Mouse (Mus musculus): ENCODE measurements at regions not wholly inside any gene's neighbourhood (a gene's known extent, or its start where the extent isn't known, plus 50 kb on each side); places are given as distances from the start of the nearest gene placed in this dataset.

DNA sequence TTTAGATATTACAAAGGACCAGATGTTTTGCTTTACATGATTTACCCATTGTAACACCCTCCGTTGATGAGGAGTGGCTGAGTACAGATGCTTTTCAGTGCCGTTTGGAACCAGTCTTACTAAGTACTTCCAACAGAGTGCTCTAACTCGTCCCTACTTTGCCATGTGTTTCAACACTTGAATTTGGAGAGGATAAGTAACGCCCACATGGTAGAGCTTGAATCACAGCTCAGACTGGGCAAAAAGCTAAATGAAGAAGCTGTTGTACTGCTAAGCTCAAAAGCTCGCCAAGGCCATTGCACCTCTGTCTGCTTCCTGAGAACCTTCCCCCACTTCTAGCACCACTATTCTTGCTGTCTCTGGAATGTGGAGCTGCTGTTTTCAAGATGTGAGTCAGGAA is 471.1 kb downstream of the Nfib start:
- no peak for DNase-seq (ENCODE audit: low read depth, low spot score)

DNA sequence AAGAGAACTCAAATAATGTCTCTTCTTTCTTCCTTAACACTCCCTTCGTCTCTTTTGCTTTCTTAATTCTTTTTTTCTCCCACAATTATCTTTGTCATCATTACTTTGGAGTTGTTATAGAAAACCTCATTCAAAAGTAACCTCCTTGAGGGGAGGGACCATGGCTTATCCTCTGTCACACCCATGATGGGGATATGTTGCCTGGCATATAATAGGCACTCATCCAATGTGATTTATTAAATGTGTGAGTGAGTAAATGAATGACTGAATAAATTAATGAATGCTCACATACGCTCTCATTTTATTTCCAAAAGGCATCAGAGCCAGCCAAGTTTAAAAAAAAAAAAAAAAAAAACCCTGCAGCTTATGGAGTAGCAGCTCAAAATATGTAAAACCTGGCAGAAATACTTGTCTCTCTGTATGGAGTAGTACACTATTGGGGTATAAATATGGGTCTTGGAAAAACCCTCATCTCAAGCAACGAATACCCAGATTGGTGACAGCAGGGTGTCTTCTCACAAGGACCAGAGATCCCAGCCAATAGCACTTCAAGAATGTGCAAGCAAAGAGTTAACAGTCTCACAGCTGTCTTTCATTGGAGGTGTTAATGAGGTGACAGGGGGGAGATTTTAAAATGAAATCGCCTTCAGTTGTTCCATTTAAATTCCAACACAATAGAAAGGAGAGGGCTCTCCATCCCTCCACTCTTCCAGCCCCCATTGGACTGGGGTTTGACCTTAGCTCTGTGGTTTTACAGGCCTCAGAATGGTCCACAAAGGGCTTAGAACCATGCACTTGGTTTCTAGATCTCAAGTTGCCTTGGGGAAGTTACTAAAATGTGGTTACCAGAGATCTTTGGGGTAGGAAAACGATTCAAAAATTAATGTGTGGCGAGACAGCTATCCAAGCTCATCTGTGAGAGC is 479.1 kb downstream of the Nfib start:
- DNase-seq (ENCODE audit: low read depth, low spot score), result no peak

DNA sequence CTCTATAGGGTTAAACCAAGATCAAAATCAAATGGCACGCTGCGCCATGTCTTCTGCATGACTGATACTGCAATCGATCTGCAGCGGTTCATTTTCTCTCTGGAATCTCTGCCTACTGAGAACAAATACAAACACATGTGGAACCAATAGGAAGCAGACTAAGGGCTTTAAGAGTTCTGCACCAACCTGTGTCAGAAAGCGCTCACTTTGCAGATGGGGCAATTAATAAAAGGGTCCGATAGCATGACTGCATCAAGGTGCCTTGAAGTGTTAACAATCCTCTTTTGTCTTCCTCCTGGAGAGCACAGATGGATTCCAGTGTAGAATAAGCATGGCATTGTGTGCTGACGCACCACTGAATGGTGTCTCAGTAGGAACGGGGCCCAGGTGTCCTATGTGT is 484.8 kb downstream of the Nfib start:
- no peak for DNase-seq (ENCODE audit: low read depth, low spot score)

DNA sequence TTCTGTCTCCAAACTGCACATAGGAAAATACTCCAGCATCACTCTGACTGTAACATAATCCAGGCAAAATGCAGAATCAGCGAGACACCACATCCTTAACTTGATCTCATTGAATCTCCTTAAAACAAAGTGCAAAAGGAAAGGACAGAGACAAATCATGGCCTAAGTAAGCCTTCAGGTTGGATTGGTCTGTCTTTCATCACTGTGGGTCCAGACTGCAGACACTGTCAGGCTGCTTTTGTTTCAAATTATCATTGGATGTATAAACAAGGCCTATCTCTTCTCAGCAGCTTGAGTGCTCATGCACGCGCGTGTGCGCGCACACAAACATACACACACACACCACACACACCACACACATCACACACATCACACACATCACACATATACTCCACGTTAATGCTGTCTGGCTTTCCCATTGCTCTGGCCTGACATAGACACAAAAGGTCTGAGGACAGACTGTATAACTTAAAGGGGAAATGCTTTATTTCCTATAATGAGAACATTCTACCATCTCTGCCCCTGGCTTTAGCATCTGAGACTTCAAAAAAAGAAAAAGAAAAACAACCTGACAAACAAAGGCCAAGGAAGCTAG is 485.3 kb downstream of the Nfib start:
- DNase-seq (ENCODE audit: low read depth, low spot score), result no peak

DNA sequence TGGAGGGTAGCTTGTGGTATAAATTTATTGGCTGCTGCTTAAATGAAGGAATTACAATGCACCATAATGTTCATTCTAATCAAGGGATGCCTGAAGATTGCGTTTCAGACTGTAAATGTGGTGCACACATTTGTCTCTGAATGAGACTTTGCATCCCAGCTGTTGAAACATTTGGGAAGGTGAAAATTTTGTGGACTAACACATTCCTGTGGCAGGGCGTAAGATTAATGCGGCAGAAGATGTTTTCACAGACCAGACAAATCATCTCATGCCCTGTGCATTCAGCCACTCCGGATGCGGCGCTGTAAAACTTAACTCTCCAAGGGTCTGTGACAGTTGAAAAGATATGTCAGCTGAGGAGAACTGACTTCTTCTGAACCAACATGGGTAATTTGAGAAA is 486.9 kb downstream of the Nfib start:
- no peak for DNase-seq (ENCODE audit: low read depth, low spot score)

DNA sequence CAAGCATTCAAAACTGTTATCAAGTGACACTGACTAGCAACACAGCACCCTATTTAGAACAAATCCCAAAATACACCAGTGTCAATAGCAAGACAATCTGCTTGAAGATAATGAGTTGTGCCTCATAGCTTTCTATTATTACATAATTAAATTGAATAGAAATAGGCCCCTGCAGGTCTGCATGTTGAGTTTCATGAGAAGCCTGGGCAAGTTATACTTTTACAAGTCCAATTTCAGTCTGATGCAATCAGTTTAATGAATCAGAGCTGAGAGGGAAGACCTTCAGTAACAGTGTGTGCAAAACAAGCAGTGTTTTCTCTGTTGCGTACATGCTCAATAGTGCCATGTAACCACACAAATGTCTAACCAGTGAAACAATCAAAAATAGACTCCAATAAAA is 498.5 kb downstream of the Nfib start:
- DNase-seq (ENCODE audit: low read depth, low spot score), result no peak

DNA sequence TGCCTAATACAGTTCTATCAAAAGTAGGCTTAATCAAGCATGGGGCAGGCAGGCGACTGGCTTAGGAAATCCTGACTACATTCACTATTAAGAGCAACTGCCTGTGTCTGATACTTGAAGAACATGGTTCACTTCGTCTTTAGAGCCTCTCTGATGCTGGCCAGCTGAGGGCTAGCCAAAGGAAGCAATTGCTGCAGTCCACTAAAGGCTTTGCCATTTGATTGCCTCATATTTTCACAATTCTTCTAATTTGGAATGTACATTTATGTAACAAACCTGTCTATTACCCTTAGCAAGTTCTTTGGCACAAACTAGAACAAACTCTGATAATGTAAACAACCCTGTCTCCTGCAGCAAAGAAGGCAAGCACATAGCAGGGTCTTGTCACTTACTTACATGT is 505.2 kb downstream of the Nfib start:
- DNase-seq (ENCODE audit: low read depth, low spot score), result no peak

DNA sequence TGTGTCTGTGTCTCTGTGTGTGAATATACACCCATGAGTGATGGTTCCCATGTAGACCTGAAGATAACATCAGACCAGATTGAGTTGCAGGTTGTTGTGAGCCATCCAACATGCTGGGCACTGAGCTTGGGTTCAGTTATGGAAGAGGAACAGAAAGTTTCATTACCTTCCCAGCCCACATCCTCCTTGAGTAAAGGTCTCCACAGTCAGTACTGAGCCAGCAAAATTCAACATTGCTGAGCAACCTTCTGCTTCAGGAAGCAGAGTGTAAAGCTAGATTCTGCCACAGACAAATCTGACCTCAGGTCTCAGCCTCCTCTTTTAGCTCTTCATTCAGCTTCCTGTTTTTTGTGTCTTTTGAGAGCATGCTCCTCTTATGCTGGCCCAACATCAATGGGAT is 506.4 kb downstream of the Nfib start:
- DNase-seq (ENCODE audit: low read depth, low spot score), result peak; percentile 50

DNA sequence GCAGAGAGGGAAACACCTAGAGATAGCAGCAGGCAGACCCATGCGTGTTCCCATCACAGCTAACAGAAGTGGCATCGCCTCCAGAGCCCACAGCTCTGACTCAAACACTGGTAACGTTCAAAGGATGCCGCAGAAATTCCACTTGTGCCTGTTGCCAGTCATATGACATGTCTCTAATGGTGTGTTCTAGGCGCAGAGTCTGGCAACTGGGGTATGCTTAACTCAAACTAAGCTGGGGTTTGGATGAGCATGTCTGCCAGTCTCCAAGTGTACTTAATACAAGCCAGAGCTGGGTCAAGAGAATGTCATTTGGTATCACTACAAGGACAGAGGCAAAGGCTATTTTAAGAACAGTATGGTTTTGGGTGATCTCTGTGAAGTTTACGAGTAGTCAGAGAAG is 507.9 kb downstream of the Nfib start:
- no peak for DNase-seq (ENCODE audit: low read depth, low spot score)

DNA sequence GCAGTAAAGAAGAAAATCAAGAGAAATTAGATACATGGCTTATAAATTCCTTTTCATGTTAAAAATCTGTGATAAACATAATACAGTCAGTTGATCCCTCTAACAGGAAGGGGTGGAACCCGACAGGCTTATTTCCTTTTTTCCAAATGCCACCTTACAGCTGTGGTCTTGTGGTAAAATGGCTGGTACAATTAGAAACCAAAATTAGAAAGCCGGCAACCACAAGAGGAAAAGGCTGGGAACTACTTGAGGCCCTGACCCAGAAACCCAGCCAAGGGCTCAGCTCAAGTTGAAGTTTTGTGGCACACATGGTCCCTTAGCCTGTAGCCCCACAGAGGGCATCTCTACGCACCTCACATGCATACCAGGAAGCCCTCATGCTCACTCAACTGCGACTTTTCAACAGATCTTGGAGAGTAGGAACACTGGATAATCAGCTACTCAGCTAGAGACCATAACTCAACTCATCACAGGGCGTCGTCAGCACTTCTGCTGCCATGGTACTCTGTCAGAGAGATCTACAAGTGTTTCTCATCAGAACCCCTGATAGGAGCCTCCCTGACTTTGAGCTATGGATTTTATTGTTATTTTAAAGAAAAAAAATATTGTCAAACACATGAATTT is 509.4 kb downstream of the Nfib start:
- DNase-seq (ENCODE audit: low read depth, low spot score), result no peak

DNA sequence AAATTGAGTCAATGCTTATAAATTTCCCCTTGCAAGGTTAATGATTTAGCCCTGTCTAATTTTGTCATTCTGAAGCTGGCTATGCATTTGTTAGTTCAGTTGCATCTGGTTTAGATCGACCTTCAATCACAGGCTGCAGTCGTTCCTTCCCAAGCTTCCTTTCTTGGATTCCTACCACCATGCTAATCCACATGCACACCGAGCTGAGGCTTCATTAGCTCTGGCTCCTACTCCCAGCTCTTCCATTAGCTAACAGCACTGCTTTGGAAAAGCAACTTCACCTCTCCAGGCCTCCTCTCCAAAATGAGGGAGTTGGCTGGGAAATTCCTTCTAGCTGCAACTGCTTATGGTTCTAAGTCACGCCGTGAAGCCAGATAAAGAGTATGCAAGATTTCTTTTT is 511.6 kb downstream of the Nfib start:
- DNase-seq (ENCODE audit: low read depth, low spot score), result no peak

DNA sequence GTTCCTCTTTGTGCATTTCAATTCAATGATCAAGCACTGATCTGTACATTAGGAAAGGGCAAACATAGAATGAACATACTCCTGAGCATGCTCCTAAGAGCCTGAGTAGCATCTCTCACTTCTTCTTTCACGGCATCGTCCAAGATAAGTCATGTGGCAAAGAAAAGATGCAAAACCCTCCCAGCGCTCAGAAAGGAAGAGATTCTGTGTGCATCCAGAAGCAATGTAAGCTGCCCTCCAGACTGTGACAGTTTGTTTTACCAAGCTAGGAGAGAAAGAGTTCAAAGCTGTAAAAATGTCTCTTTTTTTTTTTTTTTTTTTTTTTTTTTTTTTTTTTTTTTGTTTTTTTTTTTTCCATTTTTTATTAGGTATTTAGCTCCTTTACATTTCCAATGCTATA is 518.7 kb downstream of the Nfib start:
- DNase-seq (ENCODE audit: low read depth, low spot score), result peak; percentile 43

DNA sequence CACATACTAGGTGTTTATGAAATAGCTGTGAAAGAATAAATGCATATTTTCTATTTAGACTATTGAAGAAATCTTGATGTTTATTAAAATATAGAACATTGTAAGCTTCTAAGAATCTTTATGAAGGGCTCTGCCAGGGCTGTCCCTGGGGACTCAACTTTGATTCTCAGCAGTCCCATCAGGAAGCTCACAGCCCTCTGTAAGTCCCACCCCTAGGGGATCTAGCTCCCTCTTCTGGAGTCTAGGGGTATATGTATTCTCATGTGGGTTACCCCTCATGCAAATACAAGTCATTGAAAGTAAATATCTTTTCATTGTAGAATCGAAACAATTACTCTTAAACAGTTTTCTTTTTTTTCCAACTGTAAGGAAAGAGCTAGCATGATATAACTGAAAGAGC is 521.6 kb downstream of the Nfib start:
- peak; percentile 39 for DNase-seq (ENCODE audit: low read depth, low spot score)

DNA sequence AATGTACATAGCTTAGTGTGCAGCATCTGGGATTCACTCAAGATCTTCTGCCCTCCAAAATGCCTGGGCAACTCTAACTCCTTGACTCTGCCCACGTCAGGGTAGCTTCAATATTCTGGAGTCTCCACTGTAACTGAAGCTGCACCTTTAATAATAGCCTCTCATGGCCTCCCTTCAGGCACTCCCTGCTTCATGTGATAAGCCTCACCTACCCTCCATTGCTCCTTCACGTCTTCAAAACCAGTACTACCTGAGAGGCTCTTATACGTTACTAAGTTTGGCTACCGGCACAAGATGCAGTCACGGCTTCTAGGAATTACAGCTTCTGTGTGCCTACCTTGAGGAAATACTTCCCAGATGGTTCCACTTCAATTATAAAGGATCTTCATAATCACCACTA is 527.4 kb downstream of the Nfib start:
- DNase-seq (ENCODE audit: low read depth, low spot score), result no peak

DNA sequence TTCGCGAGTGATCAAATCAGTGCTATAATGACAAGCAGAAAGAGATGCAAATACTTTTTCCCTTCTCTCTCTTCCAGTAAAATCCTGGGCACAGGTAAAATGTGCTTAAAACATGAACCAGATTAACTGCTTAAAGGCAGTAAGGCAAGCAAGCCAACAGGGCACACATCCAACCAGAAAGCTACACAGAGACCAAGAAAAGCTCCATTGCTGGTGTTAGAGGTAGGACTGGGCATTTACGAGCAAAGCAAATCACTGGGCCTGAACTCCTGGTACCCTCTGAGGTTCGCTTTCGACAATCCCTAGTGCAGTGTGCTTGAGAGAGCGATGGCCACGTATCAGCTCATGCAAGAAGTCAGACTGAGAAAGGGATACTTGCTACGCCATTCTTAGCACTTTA is 528.8 kb downstream of the Nfib start:
- no peak for DNase-seq (ENCODE audit: low read depth, low spot score)

DNA sequence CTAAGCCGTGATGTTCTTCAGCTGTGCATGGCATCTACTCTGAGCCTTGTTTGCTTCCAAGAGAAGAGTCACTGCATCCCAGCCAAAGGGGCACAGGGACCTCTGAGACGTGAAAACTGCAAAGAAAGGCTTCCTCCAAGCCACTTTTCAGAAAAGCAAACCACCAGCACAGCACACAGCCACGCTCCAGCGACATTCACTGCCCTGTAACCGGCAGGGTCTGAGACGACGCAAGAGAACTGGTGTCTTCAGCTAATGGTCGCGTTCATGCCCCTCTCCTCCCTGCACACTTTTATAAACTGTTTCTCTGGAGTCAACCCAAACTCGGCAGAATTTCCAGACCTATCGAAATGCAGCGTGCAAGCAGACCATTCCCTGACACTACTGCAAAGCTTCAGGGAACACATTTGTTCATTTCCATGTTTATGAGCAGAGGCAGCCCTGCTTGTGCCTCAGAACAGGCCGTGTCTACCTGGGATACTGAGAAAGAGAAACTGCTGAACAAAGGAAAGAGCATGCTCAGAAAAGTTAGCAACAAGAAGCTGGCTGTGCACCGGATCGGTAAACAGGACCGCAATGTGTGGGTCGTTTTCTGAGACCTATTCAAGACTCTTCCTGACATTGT is 532.0 kb downstream of the Nfib start:
- DNase-seq (ENCODE audit: low read depth, low spot score), result no peak

DNA sequence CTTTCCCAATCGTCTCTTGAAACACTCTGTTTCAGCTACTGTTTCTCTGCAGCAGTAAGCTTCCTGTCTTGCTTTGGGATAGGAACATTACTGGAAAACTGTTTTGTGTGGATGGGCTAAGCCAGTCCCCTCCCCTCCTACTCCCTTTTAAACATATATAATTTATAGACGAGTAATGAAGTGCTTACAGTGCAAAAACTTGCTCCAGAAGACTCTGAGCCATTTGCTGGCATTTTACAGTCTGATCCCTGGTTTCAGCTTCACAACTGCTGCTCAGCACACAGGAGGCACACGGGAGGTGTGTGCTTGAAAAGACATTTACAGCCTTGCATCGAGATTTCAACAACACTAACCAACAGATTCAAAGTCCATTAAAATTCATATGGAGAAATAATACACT is 534.6 kb downstream of the Nfib start:
- no peak for DNase-seq (ENCODE audit: low read depth, low spot score)

DNA sequence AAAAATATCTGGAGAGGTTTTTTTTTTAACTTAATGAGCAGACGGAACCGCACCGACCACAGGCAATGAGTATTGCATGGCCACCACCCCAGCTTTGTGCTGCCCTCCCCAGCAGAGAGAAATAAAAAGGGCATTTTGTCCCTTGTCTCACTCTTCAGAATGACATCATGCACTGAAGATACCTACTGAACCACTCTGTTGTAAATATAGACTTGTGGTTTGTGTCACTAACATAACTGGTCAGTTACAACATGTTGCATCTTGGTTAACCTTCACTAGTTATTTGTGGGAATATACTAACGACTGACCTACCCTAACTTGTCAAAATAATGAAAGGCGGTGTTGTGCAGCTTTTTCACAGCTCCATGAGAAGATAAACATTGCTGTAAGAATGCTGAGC is 537.5 kb downstream of the Nfib start:
- DNase-seq (ENCODE audit: low read depth, low spot score), result no peak

DNA sequence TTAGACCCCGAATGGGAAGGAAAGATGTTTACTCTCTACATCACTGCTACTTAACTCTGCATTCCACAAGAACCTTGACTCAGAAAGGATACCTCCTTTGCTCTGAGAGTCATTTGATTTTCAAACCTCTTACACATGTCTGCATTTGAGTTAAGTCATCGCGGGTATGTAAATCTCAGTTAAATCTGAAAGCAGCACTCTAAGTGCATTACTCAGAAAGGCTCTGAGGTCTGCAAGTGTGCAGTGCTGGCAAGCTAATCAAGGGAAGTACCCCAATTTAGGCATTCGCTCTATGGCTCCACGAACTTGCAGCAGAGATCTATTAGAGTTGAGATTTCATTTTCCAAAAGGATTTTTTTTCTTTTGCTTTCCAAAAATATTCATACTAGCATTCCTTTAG is 538.2 kb downstream of the Nfib start:
- no peak for DNase-seq (ENCODE audit: low read depth, low spot score)

DNA sequence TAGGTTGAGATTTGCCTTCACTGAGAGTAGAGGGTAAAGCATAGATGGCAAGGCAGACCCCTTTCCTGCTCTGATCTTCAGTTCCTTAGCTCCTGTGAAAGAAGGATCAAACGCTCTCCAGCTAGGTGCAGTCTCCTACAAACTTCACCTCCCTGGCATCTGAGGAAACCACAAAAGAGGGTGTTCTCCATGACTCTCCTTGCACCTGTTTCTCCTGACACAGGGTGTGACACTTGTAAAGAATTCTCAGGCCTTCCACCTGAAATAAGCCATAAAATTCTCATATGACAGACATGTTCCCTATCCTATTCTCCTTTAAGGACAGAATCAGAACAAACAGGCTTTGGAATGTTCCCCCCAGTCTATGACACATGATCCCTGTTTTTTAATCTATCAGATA is 538.7 kb downstream of the Nfib start:
- DNase-seq (ENCODE audit: low read depth, low spot score), result no peak

DNA sequence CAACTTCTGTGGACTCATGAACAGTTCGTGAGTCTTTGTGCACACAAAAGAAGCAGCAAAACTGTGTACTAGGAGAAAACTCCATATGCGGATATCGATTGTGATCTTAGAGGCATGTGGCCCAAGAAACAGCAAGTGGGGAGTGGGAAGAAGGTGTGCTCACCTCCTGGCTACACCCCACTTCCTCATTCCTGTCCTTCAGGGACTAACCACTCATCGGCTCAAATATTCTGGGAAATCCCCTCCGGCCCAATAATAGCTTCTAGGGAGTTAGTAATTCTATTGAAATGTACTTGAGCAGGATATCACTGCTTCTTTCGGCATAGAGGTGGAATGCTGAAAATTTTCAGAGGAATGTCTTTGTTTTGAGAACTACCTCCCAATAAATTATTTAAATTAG is 539.5 kb downstream of the Nfib start:
- DNase-seq (ENCODE audit: low read depth, low spot score), result peak; percentile 42

DNA sequence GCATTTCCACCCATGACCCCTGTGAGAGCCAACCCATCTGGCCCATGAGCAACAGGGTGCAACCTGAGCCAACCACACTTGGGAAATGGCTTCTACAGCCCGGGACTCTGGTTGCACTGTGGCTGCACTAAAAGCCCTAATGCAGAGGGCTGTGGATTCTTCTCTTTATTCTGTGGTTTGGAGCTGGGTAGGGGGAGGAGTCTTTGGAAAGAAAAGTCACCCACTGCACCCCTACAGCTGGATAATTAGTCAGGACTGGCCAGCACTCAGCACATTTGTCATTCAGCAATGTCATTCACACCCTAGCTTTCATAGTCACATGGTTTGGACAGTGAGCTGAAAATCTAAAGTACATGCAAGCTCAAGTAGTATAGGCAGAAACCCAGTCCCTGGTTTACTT is 541.5 kb downstream of the Nfib start:
- no peak for DNase-seq (ENCODE audit: low read depth, low spot score)

DNA sequence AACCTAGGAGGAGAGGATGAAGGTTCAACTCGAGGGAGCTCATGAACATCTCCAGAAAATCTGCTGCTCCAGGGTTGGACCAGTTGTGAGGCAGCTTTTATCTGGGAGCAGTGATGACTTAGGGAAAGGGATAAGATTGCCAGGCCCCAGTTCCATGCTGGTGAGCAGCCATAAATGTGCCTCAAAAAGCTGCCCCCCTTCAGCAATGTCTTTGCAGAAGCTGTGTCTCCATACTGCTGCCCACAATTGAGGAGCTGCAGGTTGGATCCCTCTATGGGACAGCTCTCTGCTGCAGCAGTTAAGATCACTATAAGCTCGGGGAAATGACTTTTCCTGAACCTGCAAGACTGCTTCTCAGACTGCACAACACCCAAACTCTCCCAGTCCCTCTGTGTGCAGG is 543.7 kb downstream of the Nfib start:
- DNase-seq (ENCODE audit: low read depth, low spot score), result no peak

Data from A20 (cell line).